In genomic region chr19:8898576-8898975, GRCm38 (mm10) we compare ENCODE assay signal across 8 mouse cellular contexts. TPM values are rescaled to one million over a fixed set of nuclear protein-coding genes. Genes with fewer than 3 reads are reported as not detected.
DNase-seq lines count a peak whose midpoint lies in the region; ATAC-seq lines count a peak whose summit lies in the region.

No protein-coding gene starts in this region.

- H3K36me3 ChIP-seq in hindbrain, embryonic 11.5 days (ENCODE audit: control insufficient read depth, insufficient read depth, low read length), result no peaks in the 10 kb centered on the region
- peaks cover 35% of the 10 kb centered on the region for H3K36me3 ChIP-seq in midbrain, embryonic 14.5 days (ENCODE audit: control insufficient read depth, insufficient read depth, low read length)

- H3K27me3 ChIP-seq in hindbrain, embryonic 11.5 days (ENCODE audit: control insufficient read depth, insufficient read depth, low read length), result no peaks in the 10 kb centered on the region
- no peaks in the 10 kb centered on the region for H3K27me3 ChIP-seq in midbrain, embryonic 14.5 days (ENCODE audit: control insufficient read depth, insufficient read depth, low read length)

- H3K27ac ChIP-seq in hindbrain, embryonic 11.5 days (ENCODE audit: low read depth, low read length), result peak overlapping the region; percentile 79; the same call in 1 of the 2 replicates
- peak overlapping the region; percentile 85 for H3K27ac ChIP-seq in midbrain, embryonic 14.5 days (replicated peaks; ENCODE audit: low read depth, low read length)

- ATAC-seq in hindbrain, embryonic 11.5 days (ENCODE audit: low FRiP score), result no peak
- no peak for ATAC-seq in midbrain, embryonic 14.5 days (ENCODE audit: low FRiP score, low TSS enrichment)

- peak overlapping the region; percentile 70 for H3K4me2 ChIP-seq in hindbrain, embryonic 11.5 days (replicated peaks; ENCODE audit: low read depth, low read length)
- H3K4me2 ChIP-seq in midbrain, embryonic 14.5 days (ENCODE audit: low read length), result peak overlapping the region; percentile 75

- WGBS in hindbrain, embryonic 11.5 days, result 15% methylated on average over 13 of the region's 13 CpGs
- WGBS in midbrain, embryonic 14.5 days, result 19% methylated on average over 13 of the region's 13 CpGs

- peak overlapping the region; percentile 97 for H3K9ac ChIP-seq in hindbrain, embryonic 11.5 days (ENCODE audit: low read depth, low read length)
- peak overlapping the region; percentile 87 for H3K9ac ChIP-seq in midbrain, embryonic 14.5 days (replicated peaks; ENCODE audit: low read length)

- intact Hi-C loops in left cerebral cortex, postnatal 14 days (cut with DNase I), result no loop called here

- peak; percentile 10 to 46 for DNase-seq in kidney, postnatal 25 days
- DNase-seq in kidney, adult 8-10 months, result no peak
- DNase-seq in NIH3T3 (ENCODE audit: low read depth), result peak; percentile 66
- no peak for DNase-seq in hindbrain, embryonic 11.5 days (ENCODE audit: low spot score)
- no peak for DNase-seq in midbrain, embryonic 14.5 days
- DNase-seq in frontal cortex, postnatal 10 days (ENCODE audit: low spot score in 2 of 2), result no peak
- no peak for DNase-seq in left cerebral cortex, postnatal 14 days (ENCODE audit: low spot score in 2 of 2)
- DNase-seq in cerebellum, adult 8-10 months, result no peak

- no peaks in the 10 kb centered on the region for H3K9me3 ChIP-seq in hindbrain, embryonic 11.5 days (ENCODE audit: control insufficient read depth, low read length)
- H3K9me3 ChIP-seq in midbrain, embryonic 14.5 days (ENCODE audit: control insufficient read depth, low read length), result no peaks in the 10 kb centered on the region

- peak overlapping the region; percentile 99 for H3K4me3 ChIP-seq in hindbrain, embryonic 11.5 days (ENCODE audit: low read depth, low read length)
- peak overlapping the region; percentile 85 for H3K4me3 ChIP-seq in midbrain, embryonic 14.5 days (replicated peaks; ENCODE audit: low read depth, low read length)

- peaks cover 11% of the 10 kb centered on the region for H3K4me1 ChIP-seq in hindbrain, embryonic 11.5 days (replicated peaks; ENCODE audit: control insufficient read depth, insufficient read depth, low read length)
- peaks cover 18% of the 10 kb centered on the region for H3K4me1 ChIP-seq in midbrain, embryonic 14.5 days (ENCODE audit: control insufficient read depth, insufficient read depth, low read length)

RNA-seq across cellular contexts. Expression of gene Ganab, which starts 0.7 kb away (rescaled TPM):
- 89.8 and 102 TPM in 2 replicates for polyA plus RNA-seq in hindbrain, embryonic 11.5 days (2014; fragmentation: Nextera tagmentation; extraction: Ambion mirVana)
- polyA plus RNA-seq in midbrain, embryonic 14.5 days (2014; fragmentation: Nextera tagmentation; extraction: Ambion mirVana), result 59.0 and 83.3 TPM in 2 replicates
- 100 to 1,000 TPM in 1 of 2 experiments, 10 to 100 TPM in 1; 97.6 to 104 TPM for total RNA-seq in left cerebral cortex, postnatal 14 days (2021)

RNA-seq across cellular contexts. Expression of gene Ints5, which starts 5.8 kb away (rescaled TPM):
- 26.1 and 32.1 TPM in 2 replicates for polyA plus RNA-seq in hindbrain, embryonic 11.5 days (2014; fragmentation: Nextera tagmentation; extraction: Ambion mirVana)
- 28.2 and 31.1 TPM in 2 replicates for polyA plus RNA-seq in midbrain, embryonic 14.5 days (2014; fragmentation: Nextera tagmentation; extraction: Ambion mirVana)
- 10 to 100 TPM; 23.0 to 23.4 TPM for total RNA-seq in left cerebral cortex, postnatal 14 days (2021)

RNA-seq across cellular contexts. Expression of gene Gm49416, which starts 9.8 kb away (rescaled TPM):
- not detected in 2 replicates for polyA plus RNA-seq in hindbrain, embryonic 11.5 days (2014; fragmentation: Nextera tagmentation; extraction: Ambion mirVana)
- polyA plus RNA-seq in midbrain, embryonic 14.5 days (2014; fragmentation: Nextera tagmentation; extraction: Ambion mirVana), result 0.30 TPM in 1 of 2 replicates, not detected in the other
- total RNA-seq in left cerebral cortex, postnatal 14 days (2021), result 1 to 10 TPM; 2.4 to 4.3 TPM

RNA-seq across cellular contexts. Expression of gene 1810009A15Rik, which starts 9.9 kb away (rescaled TPM):
- 107 and 112 TPM in 2 replicates for polyA plus RNA-seq in hindbrain, embryonic 11.5 days (2014; fragmentation: Nextera tagmentation; extraction: Ambion mirVana)
- polyA plus RNA-seq in midbrain, embryonic 14.5 days (2014; fragmentation: Nextera tagmentation; extraction: Ambion mirVana), result 40.4 and 43.1 TPM in 2 replicates
- total RNA-seq in left cerebral cortex, postnatal 14 days (2021), result 10 to 100 TPM; 15.9 to 22.2 TPM

RNA-seq across cellular contexts. Expression of gene Gm49403, which starts 14.8 kb away (rescaled TPM):
- polyA plus RNA-seq in hindbrain, embryonic 11.5 days (2014; fragmentation: Nextera tagmentation; extraction: Ambion mirVana), result not detected in 2 replicates
- not detected in 2 replicates for polyA plus RNA-seq in midbrain, embryonic 14.5 days (2014; fragmentation: Nextera tagmentation; extraction: Ambion mirVana)
- total RNA-seq in left cerebral cortex, postnatal 14 days (2021), result not detected

Comparison
In these comparisons a context has a peak if more than half of its experiments do, and no peak if none do; other contexts are left out.
1. DNase-seq: peak in kidney, postnatal 25 days (2 of 2) and NIH3T3 (single experiment); none in kidney, adult 8-10 months (0 of 2), hindbrain, embryonic 11.5 days (single experiment), midbrain, embryonic 14.5 days (single experiment), frontal cortex, postnatal 10 days (0 of 2), left cerebral cortex, postnatal 14 days (0 of 2) and cerebellum, adult 8-10 months (single experiment).